Comparison of ENCODE assay signal across 11 mouse cellular contexts in genomic region chr12:77130526-77130925, GRCm38 (mm10).
DNase-seq lines count a peak whose midpoint lies in the region; ATAC-seq and TF ChIP-seq lines count a peak whose summit lies in the region.
"Had no signal": no experiment of that assay in that cellular context is flagged by ENCODE, and none has a peak within 500 bp of the region (broad histone marks: within the 10 kb centered on the region; RNA-seq: fewer than 3 reads in every experiment).

No protein-coding gene starts in this region.

- ATAC-seq in Patski: peak; percentile 35
- ATAC-seq in forebrain, embryonic 14.5 days: no peak
- ATAC-seq: forebrain, embryonic 13.5 days had no signal

- WGBS in thymus, adult 2 months: 9% methylated on average over 6 of the region's 6 CpGs
- 42% methylated on average over 6 of the region's 6 CpGs for WGBS in lung, adult 2 months
- 70% methylated on average over 6 of the region's 6 CpGs for WGBS in small intestine, adult 2 months
- WGBS in forebrain, embryonic 14.5 days: 83% methylated on average over 6 of the region's 6 CpGs

- TF ChIP-seq POLR2A in thymus, adult 2 months (IDR thresholded peaks at IDR 0.05; ENCODE audit: control insufficient read depth, extremely low read depth, insufficient read depth, low read length, poor library complexity): no peak
- TF ChIP-seq POLR2A in lung, adult 2 months (IDR thresholded peaks at IDR 0.05; ENCODE audit: borderline replicate concordance, extremely low read depth, low read depth, low read length): no peak
- TF ChIP-seq POLR2A in small intestine, adult 2 months (IDR thresholded peaks at IDR 0.05; ENCODE audit: low read depth, low read length): no peak

- H3K4me3 ChIP-seq in thymus, adult 2 months (ENCODE audit: control insufficient read depth, insufficient read depth, low read length): no peak overlapping the region
- H3K4me3 ChIP-seq in lung, adult 2 months (replicated peaks; ENCODE audit: extremely low read depth, low read depth, low read length): no peak overlapping the region
- H3K4me3 ChIP-seq in small intestine, adult 2 months (ENCODE audit: low read depth, low read length): no peak overlapping the region
- no peak overlapping the region for H3K4me3 ChIP-seq in forebrain, embryonic 14.5 days (ENCODE audit: low read depth, low read length)
- H3K4me3 ChIP-seq: forebrain, embryonic 13.5 days; liver, embryonic 15.5 days had no signal

- H3K4me2 ChIP-seq in forebrain, embryonic 14.5 days (ENCODE audit: low read length): no peak overlapping the region
- H3K4me2 ChIP-seq: forebrain, embryonic 13.5 days; liver, embryonic 15.5 days had no signal

- CTCF ChIA-PET in Patski (lab: Charles Lee): interaction anchor here (1.5 kb wide), 1 partner anchor 107 kb away, joined by 4 read pairs; the partner anchor contains the start of gene Fut8

- TF ChIP-seq CTCF in thymus, adult 2 months (IDR thresholded peaks at IDR 0.05; ENCODE audit: borderline replicate concordance, control insufficient read depth, extremely low read depth, insufficient read depth, low read length, poor library complexity): no peak
- no peak for TF ChIP-seq CTCF in Patski (IDR thresholded peaks at IDR 0.05)
- TF ChIP-seq CTCF in lung, adult 2 months (IDR thresholded peaks at IDR 0.05; ENCODE audit: insufficient read depth, low read length): no peak
- no peak for TF ChIP-seq CTCF in small intestine, adult 2 months (IDR thresholded peaks at IDR 0.05; ENCODE audit: extremely low read depth, insufficient read length, insufficient replicate concordance, low read depth, low read length)

- no peaks in the 10 kb centered on the region for H3K27me3 ChIP-seq in thymus, adult 2 months (ENCODE audit: control insufficient read depth, insufficient read depth, low read length)
- H3K27me3 ChIP-seq in Patski: no peaks in the 10 kb centered on the region
- H3K27me3 ChIP-seq in small intestine, adult 2 months (ENCODE audit: control insufficient read depth, insufficient read depth, low read length): no peaks in the 10 kb centered on the region
- H3K27me3 ChIP-seq in forebrain, embryonic 14.5 days (replicated peaks; ENCODE audit: control insufficient read depth, insufficient read depth, low read length): no peaks in the 10 kb centered on the region
- H3K27me3 ChIP-seq: forebrain, embryonic 13.5 days; liver, embryonic 15.5 days had no signal

- peak; percentile 23 for DNase-seq in thymus, adult 2 months
- DNase-seq in thymus, postnatal 4 days: no peak
- DNase-seq in Patski (ENCODE audit: low read depth, low spot score): peak; percentile 25
- peak; percentile 33 for DNase-seq in lung, adult 2 months
- DNase-seq in retina, postnatal 1 day: no peak
- no peak for DNase-seq in gastrocnemius, postnatal 14 days
- no peak for DNase-seq in forebrain, embryonic 14.5 days (ENCODE audit: low spot score)

- no peak overlapping the region for H3K27ac ChIP-seq in thymus, adult 2 months (ENCODE audit: control insufficient read depth, insufficient read depth, low read length)
- peak overlapping the region; percentile 46; the same call in 1 of the 2 replicates for H3K27ac ChIP-seq in small intestine, adult 2 months (ENCODE audit: insufficient read depth, low read depth, low read length)
- no peak overlapping the region for H3K27ac ChIP-seq in forebrain, embryonic 14.5 days (ENCODE audit: low read depth, low read length)
- H3K27ac ChIP-seq: forebrain, embryonic 13.5 days; kidney, postnatal 0 days; liver, embryonic 15.5 days had no signal

- H3K36me3 ChIP-seq in thymus, adult 2 months (ENCODE audit: control insufficient read depth, insufficient read depth, low read length): no peaks in the 10 kb centered on the region
- no peaks in the 10 kb centered on the region for H3K36me3 ChIP-seq in small intestine, adult 2 months (ENCODE audit: control insufficient read depth, insufficient read depth, low read length)
- H3K36me3 ChIP-seq in forebrain, embryonic 14.5 days (ENCODE audit: control insufficient read depth, insufficient read depth, low read length): no peaks in the 10 kb centered on the region
- H3K36me3 ChIP-seq: liver, embryonic 15.5 days had no signal

- H3K4me1 ChIP-seq in thymus, adult 2 months (replicated peaks; ENCODE audit: control insufficient read depth, insufficient read depth, low read length): peaks cover 19% of the 10 kb centered on the region
- no peaks in the 10 kb centered on the region for H3K4me1 ChIP-seq in lung, adult 2 months (ENCODE audit: control insufficient read depth, insufficient read depth, low read length)
- peaks cover 21% of the 10 kb centered on the region; the same call in 1 of the 2 replicates for H3K4me1 ChIP-seq in small intestine, adult 2 months (ENCODE audit: control insufficient read depth, insufficient read depth, insufficient read length, low read length)
- H3K4me1 ChIP-seq in forebrain, embryonic 14.5 days (ENCODE audit: control insufficient read depth, insufficient read depth, low read length): no peaks in the 10 kb centered on the region
- H3K4me1 ChIP-seq: forebrain, embryonic 13.5 days had no signal

- POLR2A ChIA-PET in Patski (lab: Charles Lee): no interaction called here

- H3K9me3 ChIP-seq in forebrain, embryonic 14.5 days (replicated peaks; ENCODE audit: control insufficient read depth, low read length): no peaks in the 10 kb centered on the region
- H3K9me3 ChIP-seq: forebrain, embryonic 13.5 days; liver, embryonic 15.5 days had no signal

- intact Hi-C loops in gastrocnemius, postnatal 14 days (cut with DNase I; ENCODE audit: low total_unique reads): no loop called here

- in situ Hi-C loops in Patski (cut with MboI; ENCODE audit: low pct_unique_long_range_greater_than_20kb): loop anchor here (10.0 kb wide), 1 partner anchor 96 kb away; no protein-coding TSS in a partner anchor

- no peak overlapping the region for H3K9ac ChIP-seq in forebrain, embryonic 14.5 days (ENCODE audit: low read length)
- H3K9ac ChIP-seq: forebrain, embryonic 13.5 days; liver, embryonic 15.5 days had no signal

Comparison
In these comparisons a context has a peak if more than half of its experiments do, and no peak if none do; other contexts are left out.
1. DNase-seq: peak in thymus, adult 2 months (single experiment), Patski (single experiment) and lung, adult 2 months (single experiment); none in thymus, postnatal 4 days (single experiment), retina, postnatal 1 day (single experiment), gastrocnemius, postnatal 14 days (single experiment) and forebrain, embryonic 14.5 days (single experiment).